7 mouse cellular contexts compared by ENCODE assay signal in genomic region chr7:125707593-125708022, GRCm38 (mm10). TPM values are rescaled to one million over a fixed set of nuclear protein-coding genes. Genes with fewer than 3 reads are reported as not detected.
DNase-seq lines count a peak whose midpoint lies in the region; ATAC-seq lines count a peak whose summit lies in the region.

Gtf3c1 (minus strand) TSS chr7:125707780.
D430042O09Rik (plus strand) TSS chr7:125707888.

- H3K36me3 ChIP-seq in embryonic facial prominence, embryonic 11.5 days (replicated peaks; ENCODE audit: control insufficient read depth, insufficient read depth, low read depth, low read length) = peaks cover 4% of the 10 kb centered on the region; the same call in 1 of the 2 replicates
- H3K36me3 ChIP-seq in limb, embryonic 10.5 days = peaks cover 33% of the 10 kb centered on the region
- peaks cover 17% of the 10 kb centered on the region for H3K36me3 ChIP-seq in midbrain, embryonic 13.5 days

- no peaks in the 10 kb centered on the region for H3K9me3 ChIP-seq in embryonic facial prominence, embryonic 11.5 days (replicated peaks; ENCODE audit: control insufficient read depth, low read length)
- no peaks in the 10 kb centered on the region for H3K9me3 ChIP-seq in limb, embryonic 10.5 days (replicated peaks)
- H3K9me3 ChIP-seq in midbrain, embryonic 13.5 days = no peaks in the 10 kb centered on the region

- peak; percentile 100 for DNase-seq in adrenal gland, postnatal 14 days
- peak; percentile 99 for DNase-seq in embryonic facial prominence, embryonic 11.5 days (ENCODE audit: low spot score)
- peak; percentile 99 for DNase-seq in kidney, adult 11 months
- DNase-seq in limb, embryonic 10.5 days (ENCODE audit: low spot score) = peak; percentile 99
- DNase-seq in spleen, adult 12 weeks (ENCODE audit: low spot score) = peak; percentile 99

- H3K4me1 ChIP-seq in embryonic facial prominence, embryonic 11.5 days (ENCODE audit: control insufficient read depth, insufficient read depth, low read length) = peaks cover 8% of the 10 kb centered on the region
- H3K4me1 ChIP-seq in limb, embryonic 10.5 days = peaks cover 29% of the 10 kb centered on the region
- peaks cover 43% of the 10 kb centered on the region for H3K4me1 ChIP-seq in midbrain, embryonic 13.5 days (replicated peaks)

- ATAC-seq in embryonic facial prominence, embryonic 11.5 days (replicated peaks; ENCODE audit: insufficient number of reproducible peaks, low FRiP score, low TSS enrichment, low read depth) = peak; percentile 97
- peak; percentile 94 for ATAC-seq in granulocyte monocyte progenitor cell, adult 5-6 weeks (replicated peaks; ENCODE audit: poor library complexity, severe bottlenecking)
- peak; percentile 98 for ATAC-seq in midbrain, embryonic 13.5 days

- peak within 1 kb of the TSS; percentile 78 for H3K27ac ChIP-seq in embryonic facial prominence, embryonic 11.5 days (replicated peaks; ENCODE audit: low read depth, low read length)
- H3K27ac ChIP-seq in limb, embryonic 10.5 days = peak within 1 kb of the TSS; percentile 92
- H3K27ac ChIP-seq in midbrain, embryonic 13.5 days = peak within 1 kb of the TSS; percentile 92

- H3K4me3 ChIP-seq in embryonic facial prominence, embryonic 11.5 days (ENCODE audit: low read depth, low read length) = peak within 1 kb of the TSS; percentile 79
- peak within 1 kb of the TSS; percentile 88 for H3K4me3 ChIP-seq in limb, embryonic 10.5 days
- peak within 1 kb of the TSS; percentile 87 for H3K4me3 ChIP-seq in midbrain, embryonic 13.5 days (replicated peaks)

- no peaks in the 10 kb centered on the region for H3K27me3 ChIP-seq in embryonic facial prominence, embryonic 11.5 days (ENCODE audit: control insufficient read depth, insufficient read depth, low read length)
- no peaks in the 10 kb centered on the region for H3K27me3 ChIP-seq in limb, embryonic 10.5 days (ENCODE audit: low read depth, poor library complexity, severe bottlenecking)
- no peaks in the 10 kb centered on the region for H3K27me3 ChIP-seq in midbrain, embryonic 13.5 days

- peak within 1 kb of the TSS; percentile 76 for H3K4me2 ChIP-seq in embryonic facial prominence, embryonic 11.5 days (ENCODE audit: low read depth, low read length)
- peak within 1 kb of the TSS; percentile 86 for H3K4me2 ChIP-seq in midbrain, embryonic 13.5 days (replicated peaks)

- H3K9ac ChIP-seq in embryonic facial prominence, embryonic 11.5 days (replicated peaks; ENCODE audit: low read length) = peak within 1 kb of the TSS; percentile 93
- H3K9ac ChIP-seq in midbrain, embryonic 13.5 days (replicated peaks) = peak within 1 kb of the TSS; percentile 94

- under 1% methylated on average over 45 of the region's 45 CpGs for WGBS in embryonic facial prominence, embryonic 11.5 days
- under 1% methylated on average over 45 of the region's 45 CpGs for WGBS in limb, embryonic 10.5 days
- WGBS in midbrain, embryonic 13.5 days = under 1% methylated on average over 45 of the region's 45 CpGs

RNA-seq across cellular contexts. Expression of gene Gtf3c1, which starts in this region (rescaled TPM):
- total RNA-seq in adrenal gland, postnatal 14 days (2021) = 61.0 and 66.2 TPM in 2 replicates
- polyA plus RNA-seq in embryonic facial prominence, embryonic 11.5 days (2014; fragmentation: Nextera tagmentation; extraction: Ambion mirVana) = 29.8 and 32.8 TPM in 2 replicates
- 33.4 and 34.6 TPM in 2 replicates for total RNA-seq in granulocyte monocyte progenitor cell, adult 5-6 weeks (2014; fragmentation: Nextera tagmentation)
- total RNA-seq in granulocyte monocyte progenitor cell, adult 5-6 weeks (2017) = 35.2 and 47.4 TPM in 2 replicates
- 44.4 and 50.6 TPM in 2 replicates for polyA plus RNA-seq in limb, embryonic 10.5 days (2016; fragmentation: Nextera tagmentation; extraction: Ambion mirVana)
- polyA plus RNA-seq in midbrain, embryonic 13.5 days (2015; fragmentation: Nextera tagmentation; extraction: Ambion mirVana) = 37.0 and 42.3 TPM in 2 replicates

RNA-seq across cellular contexts. Expression of gene D430042O09Rik, which starts in this region (rescaled TPM):
- 16.6 and 16.7 TPM in 2 replicates for total RNA-seq in adrenal gland, postnatal 14 days (2021)
- polyA plus RNA-seq in embryonic facial prominence, embryonic 11.5 days (2014; fragmentation: Nextera tagmentation; extraction: Ambion mirVana) = 7.8 and 9.8 TPM in 2 replicates
- total RNA-seq in granulocyte monocyte progenitor cell, adult 5-6 weeks (2014; fragmentation: Nextera tagmentation) = 11.9 and 21.9 TPM in 2 replicates
- 6.3 and 9.8 TPM in 2 replicates for total RNA-seq in granulocyte monocyte progenitor cell, adult 5-6 weeks (2017)
- polyA plus RNA-seq in limb, embryonic 10.5 days (2016; fragmentation: Nextera tagmentation; extraction: Ambion mirVana) = 9.0 and 9.7 TPM in 2 replicates
- 7.5 and 9.2 TPM in 2 replicates for polyA plus RNA-seq in midbrain, embryonic 13.5 days (2015; fragmentation: Nextera tagmentation; extraction: Ambion mirVana)

Comparison
In these comparisons a context has a peak if more than half of its experiments do, and no peak if none do; other contexts are left out.
1. Peak in every context shown above with its lines: DNase-seq, ATAC-seq, H3K4me3 ChIP-seq and H3K27ac ChIP-seq.